ENCODE assay signal across 11 mouse cellular contexts in genomic region chr3:129640211-129641000, GRCm38 (mm10).
DNase-seq lines count a peak whose midpoint lies in the region; ATAC-seq lines count a peak whose summit lies in the region.
"Had no signal": no experiment of that assay in that cellular context is flagged by ENCODE, and none has a peak within 500 bp of the region (broad histone marks: within the 10 kb centered on the region; RNA-seq: fewer than 3 reads in every experiment).

No protein-coding gene starts in this region.

- no peak overlapping the region; the same call in 1 of the 2 replicates for H3K27ac ChIP-seq in forebrain, embryonic 14.5 days (ENCODE audit: low read depth, low read length)
- H3K27ac ChIP-seq in neural tube, embryonic 14.5 days (ENCODE audit: low read depth, low read length), result 0 out of 2 replicates have a peak overlapping the region, but pooled peaks have one; percentile 18
- H3K27ac ChIP-seq: heart, adult 2 months had no signal

- 0 out of 2 replicates have a peak, but pooled peaks cover 3% of the 10 kb centered on the region for H3K36me3 ChIP-seq in forebrain, embryonic 14.5 days (ENCODE audit: control insufficient read depth, insufficient read depth, low read length)
- no peaks in the 10 kb centered on the region for H3K36me3 ChIP-seq in neural tube, embryonic 14.5 days (ENCODE audit: control insufficient read depth, insufficient read depth, low read length)

- H3K9me3 ChIP-seq in forebrain, embryonic 14.5 days (replicated peaks; ENCODE audit: control insufficient read depth, low read length), result no peaks in the 10 kb centered on the region
- no peaks in the 10 kb centered on the region for H3K9me3 ChIP-seq in neural tube, embryonic 14.5 days (ENCODE audit: control insufficient read depth, low read length)

- no peak overlapping the region for H3K4me3 ChIP-seq in forebrain, embryonic 14.5 days (ENCODE audit: low read depth, low read length)
- H3K4me3 ChIP-seq in neural tube, embryonic 14.5 days (ENCODE audit: low read depth, low read length), result no peak overlapping the region
- H3K4me3 ChIP-seq: heart, adult 2 months had no signal

- peak; percentile 20 to 39 for DNase-seq in left cerebral cortex, adult 18-20 months (ENCODE audit: low spot score in 2 of 2)
- no peak for DNase-seq in left cerebral cortex, adult 11 months (ENCODE audit: low spot score)
- peak; percentile 62 for DNase-seq in forebrain, embryonic 14.5 days (ENCODE audit: low spot score)
- peak; percentile 37 to 55 for DNase-seq in left cerebral cortex, postnatal 14 days (ENCODE audit: low spot score in 2 of 2)
- DNase-seq in urinary bladder, adult 2 months (ENCODE audit: low spot score), result no peak
- DNase-seq in ovary, postnatal 14 days (ENCODE audit: low spot score), result no peak
- DNase-seq: adrenal gland, postnatal 10 days; heart, adult 2 months had no signal

- H3K9ac ChIP-seq in forebrain, embryonic 14.5 days (ENCODE audit: low read length), result no peak overlapping the region
- H3K9ac ChIP-seq in neural tube, embryonic 14.5 days (replicated peaks; ENCODE audit: low read depth, low read length), result no peak overlapping the region

- H3K4me1 ChIP-seq in forebrain, embryonic 14.5 days (ENCODE audit: control insufficient read depth, insufficient read depth, low read length), result peaks cover 8% of the 10 kb centered on the region; the same call in 1 of the 2 replicates
- no peaks in the 10 kb centered on the region for H3K4me1 ChIP-seq in neural tube, embryonic 14.5 days (ENCODE audit: control insufficient read depth, insufficient read depth, low read length)

- ATAC-seq in forebrain, embryonic 14.5 days, result peak; percentile 88
- ATAC-seq in neural tube, embryonic 14.5 days (ENCODE audit: low read depth), result peak; percentile 81
- no peak for ATAC-seq in CD4-positive, CD25-positive, alpha-beta regulatory T cell, adult 4 months
- ATAC-seq: lung, postnatal 0 days had no signal

- WGBS in forebrain, embryonic 14.5 days, result 35% methylated on average over 10 of the region's 10 CpGs
- 58% methylated on average over 10 of the region's 10 CpGs for WGBS in neural tube, embryonic 14.5 days

- no peak overlapping the region for H3K4me2 ChIP-seq in forebrain, embryonic 14.5 days (ENCODE audit: low read length)
- H3K4me2 ChIP-seq in neural tube, embryonic 14.5 days (ENCODE audit: low read depth, low read length), result no peak overlapping the region

- intact Hi-C loops in left cerebral cortex, postnatal 14 days (cut with DNase I), result loop anchor here (5.0 kb wide), 1 partner anchor 42 kb away; no protein-coding TSS in a partner anchor

- H3K27me3 ChIP-seq in forebrain, embryonic 14.5 days (replicated peaks; ENCODE audit: control insufficient read depth, insufficient read depth, low read length), result no peaks in the 10 kb centered on the region
- no peaks in the 10 kb centered on the region for H3K27me3 ChIP-seq in neural tube, embryonic 14.5 days (ENCODE audit: control insufficient read depth, insufficient read depth, low read length)

Comparison
In these comparisons a context has a peak if more than half of its experiments do, and no peak if none do; other contexts are left out.
1. DNase-seq: peak in left cerebral cortex, adult 18-20 months (2 of 2), forebrain, embryonic 14.5 days (single experiment) and left cerebral cortex, postnatal 14 days (2 of 2); none in left cerebral cortex, adult 11 months (single experiment), urinary bladder, adult 2 months (single experiment) and ovary, postnatal 14 days (single experiment).